Mouse (Mus musculus) ovary, postnatal 36 days (tissue): ENCODE measurements around the gene Ankef1.
A peak's percentile ranks its signal among the peaks of the same experiment; 100 is the strongest.

Experiments
- DNase-seq: peaks from one replicate; pipeline ENCODE4 v3.0.0; 2022; ENCODE audit warnings: low spot score, mixed read lengths

Ankef1 gene

GRCm38 (mm10) chr2:136600651-136601170, 99.0 kb downstream of the Ankef1 start:
- DNase-seq = no peak

GRCm38 (mm10) chr2:136601206-136601605, 99.5 kb downstream of the Ankef1 start:
- peak; percentile 15 for DNase-seq
